Mouse (Mus musculus) embryonic fibroblast, embryonic 13.5 days (primary cell): ENCODE measurements at regions not wholly inside any gene's neighbourhood (a gene's known extent, or its start where the extent isn't known, plus 50 kb on each side); places are given as distances from the start of the nearest gene placed in this dataset.

Experiments used
- CTCF ChIP-seq: IDR thresholded peaks from 2 replicates; pipeline ENCODE4 v1.5.1; 2011; ENCODE audit warnings: mild to moderate bottlenecking, control low read depth, low read length, moderate library complexity, borderline replicate concordance; ENCODE audit not compliant: insufficient read depth
- POLR2A ChIP-seq: IDR thresholded peaks from 2 replicates; pipeline ENCODE4 v1.6.1; 2011; ENCODE audit warnings: low read depth, mild to moderate bottlenecking, control low read depth, low read length, moderate library complexity

- TF ChIP-seq CTCF: no peak
- TF ChIP-seq POLR2A: no peak
Observed at GRCm38 (mm10) chr15:42366796-42367195, 2232.6 kb downstream of the 9330182O14Rik start.
